Mouse (Mus musculus) liver, adult 2 months (tissue): Measurements from ENCODE around the gene Clec16a.

ENCODE experiments used
- CTCF ChIP-seq: fragments of 200-500 bp; IDR thresholded peaks from 2 replicates; pipeline ENCODE4 v1.5.1; 2011; ENCODE audit warnings: low read depth, low read length, control low read depth
- POLR2A ChIP-seq: fragments of 200-500 bp; IDR thresholded peaks from 2 replicates; pipeline ENCODE4 v1.6.1; 2011; ENCODE audit warnings: low read length, control low read depth; ENCODE audit not compliant: insufficient read depth; ENCODE audit errors: extremely low read depth

DNA sequence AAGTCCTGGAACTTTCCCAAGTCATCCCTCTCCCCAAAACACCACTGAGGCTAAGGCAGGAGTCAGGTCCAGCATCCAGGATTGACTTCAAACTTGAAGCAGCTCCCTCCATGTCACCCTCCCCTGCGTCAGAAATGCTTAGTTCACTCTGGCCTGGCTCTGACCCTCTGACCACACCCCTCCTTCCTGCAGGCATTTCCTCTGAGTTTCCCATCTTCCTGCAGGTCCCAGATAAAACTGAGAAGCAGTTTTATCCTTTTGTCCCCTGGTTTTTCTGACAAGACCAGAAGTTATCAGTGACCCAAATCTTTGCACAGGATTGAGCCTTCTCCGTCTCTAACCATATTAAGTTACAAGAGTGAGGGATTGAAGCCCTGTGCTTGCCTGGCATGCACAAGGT lies 192.4 kb downstream of the Clec16a start:
- TF ChIP-seq POLR2A (no peak), CTCF (no peak)
